Mouse (Mus musculus) midbrain, embryonic 16.5 days (tissue): Measurements from ENCODE around the gene Ces1c. TPM values are rescaled to one million over a fixed set of nuclear protein-coding genes. Genes with fewer than 3 reads are reported as not detected.

Experiments
- ATAC-seq: fragments of 200-750 bp; cut with Nextera tagmentation; 2 replicates; pipeline ENCODE4 v1.8.0; 2017; ENCODE audit warnings: moderate TSS enrichment
- H3K27ac ChIP-seq: fragments of 300-500 bp; sonication (generic); 2 replicates; pipeline ENCODE4 v1.5.1; 2014; ENCODE audit warnings: mild to moderate bottlenecking, low read length, mixed read lengths
- H3K27me3 ChIP-seq: fragments of 300-500 bp; sonication (generic); 2 replicates; pipeline ENCODE4 v1.6.1; 2014; ENCODE audit warnings: low read depth, low read length, mixed read lengths; ENCODE audit not compliant: control insufficient read depth, insufficient read depth
- H3K36me3 ChIP-seq: fragments of 300-500 bp; sonication (generic); 2 replicates; pipeline ENCODE4 v1.6.1; 2014; ENCODE audit warnings: mild to moderate bottlenecking, low read length, moderate library complexity, mixed read lengths; ENCODE audit not compliant: control insufficient read depth, insufficient read depth
- H3K4me1 ChIP-seq: fragments of 300-500 bp; sonication (generic); 2 replicates; pipeline ENCODE4 v1.6.1; 2014; ENCODE audit warnings: mild to moderate bottlenecking, low read length, mixed read lengths; ENCODE audit not compliant: control insufficient read depth, insufficient read depth
- H3K4me2 ChIP-seq: fragments of 300-500 bp; sonication (generic); 2 replicates; pipeline ENCODE4 v1.6.1; 2014; ENCODE audit warnings: mild to moderate bottlenecking, low read length, mixed read lengths
- H3K4me3 ChIP-seq: fragments of 300-500 bp; sonication (generic); 2 replicates; pipeline ENCODE4 v1.5.1; 2014; ENCODE audit warnings: low read depth, mild to moderate bottlenecking, low read length, moderate library complexity, mixed read lengths
- H3K9ac ChIP-seq: fragments of 300-500 bp; sonication (generic); 2 replicates; pipeline ENCODE4 v1.6.1; 2014; ENCODE audit warnings: low read depth, low read length, mixed read lengths
- H3K9me3 ChIP-seq: fragments of 300-500 bp; sonication (generic); replicated peaks from 2 replicates; pipeline ENCODE4 v1.6.1; 2014; ENCODE audit warnings: mild to moderate bottlenecking, low read length, mixed read lengths; ENCODE audit not compliant: control insufficient read depth, poor library complexity, severe bottlenecking
- WGBS: fragments of 180-500 bp; shearing (Covaris S2); extraction: QIAGEN DNeasy Blood & Tissue Kit; methylation state at CpG from one replicate; pipeline ENCODE4 v1.1.7; 2014; 5-methylcytosine and 5-hydroxymethylcytosine counted together
- polyA plus RNA-seq: library from polyadenylated mRNA; unstranded; fragments of >200 nt; fragmentation: Nextera tagmentation; extraction: Ambion mirVana; gene quantifications from 2 replicates; pipeline ENCODE4 v1.2.1, GENCODE M21; 2015

Gene Ces1c
- not detected in 2 replicates for polyA plus RNA-seq

- no peak for ATAC-seq
- Histone ChIP-seq H3K9ac (no peak within 1 kb of the TSS), H3K4me3 (no peak within 1 kb of the TSS), H3K4me2 (no peak within 1 kb of the TSS), H3K4me1 (no peaks in the 10 kb centered on the region), H3K9me3 (no peaks in the 10 kb centered on the region), H3K36me3 (no peaks in the 10 kb centered on the region), H3K27ac (no peak within 1 kb of the TSS), H3K27me3 (no peaks in the 10 kb centered on the region)
- 87% methylated on average over 3 of the region's 3 CpGs for WGBS
Observed at GRCm38 (mm10) chr8:93131233-93131980, at the start of gene Ces1c. TSS of gene Ces1c (minus strand) at chr8:93131283.

GRCm38 (mm10) chr8:93180581-93181129 lies 49.6 kb upstream of the Ces1c start:
- no peaks in the 10 kb centered on the region for H3K27me3 ChIP-seq
- no peak overlapping the region for H3K27ac ChIP-seq
- H3K4me3 ChIP-seq = no peak overlapping the region
- 90% methylated on average over 4 of the region's 4 CpGs for WGBS
- no peak for ATAC-seq
- no peaks in the 10 kb centered on the region for H3K4me1 ChIP-seq
- H3K4me2 ChIP-seq = no peak overlapping the region
- no peak overlapping the region for H3K9ac ChIP-seq
- no peaks in the 10 kb centered on the region for H3K36me3 ChIP-seq
- H3K9me3 ChIP-seq = no peaks in the 10 kb centered on the region

GRCm38 (mm10) chr8:93176593-93176992 lies 45.5 kb upstream of the Ces1c start:
- Histone ChIP-seq H3K9me3 (no peaks in the 10 kb centered on the region), H3K27me3 (no peaks in the 10 kb centered on the region), H3K4me2 (no peak overlapping the region), H3K27ac (no peak overlapping the region), H3K4me1 (no peaks in the 10 kb centered on the region), H3K4me3 (no peak overlapping the region), H3K9ac (no peak overlapping the region), H3K36me3 (no peaks in the 10 kb centered on the region)
- WGBS = 67% methylated on average over 1 of the region's 1 CpGs
- ATAC-seq = no peak

GRCm38 (mm10) chr8:93174554-93174953 lies 43.5 kb upstream of the Ces1c start:
- H3K27ac ChIP-seq = no peak overlapping the region
- no peaks in the 10 kb centered on the region for H3K36me3 ChIP-seq
- no peaks in the 10 kb centered on the region for H3K4me1 ChIP-seq
- H3K9ac ChIP-seq = no peak overlapping the region
- no peaks in the 10 kb centered on the region for H3K9me3 ChIP-seq
- no peak for ATAC-seq
- 79% methylated on average over 2 of the region's 2 CpGs for WGBS
- H3K4me3 ChIP-seq = no peak overlapping the region
- H3K4me2 ChIP-seq = no peak overlapping the region
- H3K27me3 ChIP-seq = no peaks in the 10 kb centered on the region

GRCm38 (mm10) chr8:93171846-93172590 lies 40.9 kb upstream of the Ces1c start:
- Histone ChIP-seq H3K36me3 (no peaks in the 10 kb centered on the region), H3K9me3 (no peaks in the 10 kb centered on the region), H3K4me3 (no peak overlapping the region), H3K27ac (no peak overlapping the region), H3K4me1 (no peaks in the 10 kb centered on the region), H3K9ac (no peak overlapping the region), H3K27me3 (no peaks in the 10 kb centered on the region), H3K4me2 (no peak overlapping the region)
- no peak for ATAC-seq
- WGBS = 50% methylated on average over 1 of the region's 1 CpGs

GRCm38 (mm10) chr8:93163363-93163762 lies 32.3 kb upstream of the Ces1c start:
- Histone ChIP-seq H3K27me3 (no peaks in the 10 kb centered on the region), H3K4me3 (no peak overlapping the region), H3K9ac (no peak overlapping the region), H3K4me1 (no peaks in the 10 kb centered on the region), H3K36me3 (no peaks in the 10 kb centered on the region), H3K27ac (no peak overlapping the region), H3K4me2 (no peak overlapping the region), H3K9me3 (no peaks in the 10 kb centered on the region)
- 100% methylated on average over 1 of the region's 1 CpGs for WGBS
- no peak for ATAC-seq

- H3K9ac ChIP-seq = no peak overlapping the region
- ATAC-seq = no peak
- no peaks in the 10 kb centered on the region for H3K4me1 ChIP-seq
- no peaks in the 10 kb centered on the region for H3K27me3 ChIP-seq
- no peaks in the 10 kb centered on the region for H3K9me3 ChIP-seq
- no peak overlapping the region for H3K27ac ChIP-seq
- H3K36me3 ChIP-seq = no peaks in the 10 kb centered on the region
- no peak overlapping the region for H3K4me3 ChIP-seq
- 77% methylated on average over 1 of the region's 1 CpGs for WGBS
- H3K4me2 ChIP-seq = no peak overlapping the region
Observed at GRCm38 (mm10) chr8:93151401-93151800, 20.3 kb upstream of the Ces1c start.

- Histone ChIP-seq H3K4me2 (no peak overlapping the region), H3K36me3 (no peaks in the 10 kb centered on the region), H3K27me3 (no peaks in the 10 kb centered on the region), H3K9me3 (no peaks in the 10 kb centered on the region), H3K9ac (no peak overlapping the region), H3K4me3 (no peak overlapping the region), H3K27ac (no peak overlapping the region), H3K4me1 (no peaks in the 10 kb centered on the region)
- ATAC-seq = no peak
Observed at GRCm38 (mm10) chr8:93147331-93147730, 16.2 kb upstream of the Ces1c start.

GRCm38 (mm10) chr8:93140696-93141095 lies 9.6 kb upstream of the Ces1c start:
- Histone ChIP-seq H3K9me3 (no peaks in the 10 kb centered on the region), H3K4me2 (no peak overlapping the region), H3K36me3 (no peaks in the 10 kb centered on the region), H3K9ac (no peak overlapping the region), H3K4me1 (no peaks in the 10 kb centered on the region), H3K27me3 (no peaks in the 10 kb centered on the region), H3K4me3 (no peak overlapping the region), H3K27ac (no peak overlapping the region)
- WGBS = 40% methylated on average over 1 of the region's 1 CpGs
- no peak for ATAC-seq
